Mouse (Mus musculus) MEL (cell line): ENCODE data around the gene Htr2a. TPM values are rescaled to one million over a fixed set of nuclear protein-coding genes. Genes with fewer than 3 reads are reported as not detected.
A peak's percentile ranks its signal among the peaks of the same experiment; 100 is the strongest.

Experiments
- DNase-seq: peaks from one replicate; pipeline ENCODE4 v3.0.0; 2011; ENCODE audit warnings: low read depth, low spot score
- H3K27ac ChIP-seq: 2 replicates; pipeline ENCODE4 v1.5.1; 2012; ENCODE audit warnings: low read depth, mild to moderate bottlenecking, control low read depth, low read length, moderate library complexity; ENCODE audit not compliant: control insufficient read depth
- H3K27me3 ChIP-seq, 2 experiments: fragments of 150-350 bp in 1 of 2; sonication (generic) in 1 of 2; 2 replicates each; pipeline ENCODE4 v1.6.1; 2012; ENCODE audit warnings: low read length in 2 of 2, mild to moderate bottlenecking in 2 of 2, improper control_type of control experiment in 1 of 2, moderate library complexity in 1 of 2; ENCODE audit not compliant: insufficient read depth in 2 of 2, control insufficient read depth in 1 of 2
- H3K36me3 ChIP-seq, 2 experiments: 2 replicates each; pipeline ENCODE4 v1.6.1; 2012 to 2014; ENCODE audit warnings: low read length in 2 of 2, improper control_type of control experiment in 1 of 2, inconsistent platforms in 1 of 2, mild to moderate bottlenecking in 1 of 2; ENCODE audit not compliant: insufficient read depth in 2 of 2, control insufficient read depth in 1 of 2
- H3K4me1 ChIP-seq, 2 experiments: fragments of 150-350 bp in 1 of 2; sonication (generic) in 1 of 2; 2 replicates each; pipeline ENCODE4 v1.6.1; 2012; ENCODE audit warnings: low read length in 2 of 2, improper control_type of control experiment in 1 of 2, mild to moderate bottlenecking in 1 of 2; ENCODE audit not compliant: insufficient read depth in 2 of 2, control insufficient read depth in 1 of 2
- H3K4me3 ChIP-seq, 2 experiments: fragments of 150-350 bp in 1 of 2; sonication (generic) in 1 of 2; 2 replicates each; pipeline ENCODE4 v1.5.1; 2012; ENCODE audit warnings: low read depth in 2 of 2, low read length in 2 of 2, mild to moderate bottlenecking in 2 of 2, moderate library complexity in 2 of 2, control low read depth in 1 of 2, improper control_type of control experiment in 1 of 2; ENCODE audit not compliant: control insufficient read depth in 1 of 2, insufficient read depth in 1 of 2
- H3K79me2 ChIP-seq: 2 replicates; pipeline ENCODE4 v1.6.1; 2012; ENCODE audit warnings: mild to moderate bottlenecking, low read length, moderate library complexity; ENCODE audit not compliant: control insufficient read depth, poor library complexity, insufficient read depth
- H3K9ac ChIP-seq: 2 replicates; pipeline ENCODE4 v1.6.1; 2012; ENCODE audit warnings: low read depth, mild to moderate bottlenecking, control low read depth, low read length, moderate library complexity; ENCODE audit not compliant: control insufficient read depth, poor library complexity, severe bottlenecking
- H3K9me3 ChIP-seq: fragments of 150-350 bp; sonication (generic); replicated peaks from 2 replicates; pipeline ENCODE4 v1.6.1; 2012; ENCODE audit warnings: mild to moderate bottlenecking, low read length, improper control_type of control experiment, moderate library complexity; ENCODE audit not compliant: insufficient read depth
- BHLHE40 ChIP-seq: IDR thresholded peaks from 2 replicates; pipeline ENCODE4 v1.6.1; 2012; ENCODE audit warnings: low read depth, mild to moderate bottlenecking, inconsistent platforms, low read length, improper control_type of control experiment, borderline replicate concordance
- CHD1 ChIP-seq: IDR thresholded peaks from 2 replicates; pipeline ENCODE4 v1.6.1; 2012; ENCODE audit warnings: low read depth, mild to moderate bottlenecking, inconsistent platforms, low read length, improper control_type of control experiment
- CHD2 ChIP-seq: IDR thresholded peaks from 2 replicates; pipeline ENCODE4 v1.6.1; 2011; ENCODE audit warnings: low read length, improper control_type of control experiment
- CTCF ChIP-seq, 3 experiments: IDR thresholded peaks in 2 of 3; conservative IDR thresholded peaks in 1 of 3; 2 replicates each; pipeline ENCODE4 v1.5.1; 2011 to 2012; ENCODE audit warnings: low read length in 3 of 3, low read depth in 2 of 3, mild to moderate bottlenecking in 2 of 3, improper control_type of control experiment in 1 of 3, inconsistent platforms in 1 of 3, mixed read lengths in 1 of 3, moderate library complexity in 1 of 3; ENCODE audit not compliant: control insufficient read depth in 1 of 3, insufficient read depth in 1 of 3, poor library complexity in 1 of 3, severe bottlenecking in 1 of 3
- E2F4 ChIP-seq: IDR thresholded peaks from 2 replicates; pipeline ENCODE4 v1.6.1; 2011; ENCODE audit warnings: low read depth, low read length, improper control_type of control experiment, borderline replicate concordance
- ELF1 ChIP-seq: IDR thresholded peaks from 2 replicates; pipeline ENCODE4 v1.6.1; 2014; ENCODE audit warnings: low read depth, mild to moderate bottlenecking, inconsistent platforms, low read length, improper control_type of control experiment, moderate library complexity
- EP300 ChIP-seq, 2 experiments: IDR thresholded peaks; 2 replicates each; pipeline ENCODE4 v1.6.1; 2011; ENCODE audit warnings: improper control_type of control experiment in 2 of 2, low read length in 2 of 2, low read depth in 1 of 2, mild to moderate bottlenecking in 1 of 2
- ETS1 ChIP-seq: IDR thresholded peaks from 2 replicates; pipeline ENCODE4 v1.6.1; 2012; ENCODE audit warnings: low read depth, mild to moderate bottlenecking, inconsistent platforms, low read length, improper control_type of control experiment, moderate library complexity
- GABPA ChIP-seq: IDR thresholded peaks from 2 replicates; pipeline ENCODE4 v1.6.1; 2012; ENCODE audit warnings: low read depth, mild to moderate bottlenecking, inconsistent platforms, low read length, improper control_type of control experiment, moderate library complexity
- GATA1 ChIP-seq: IDR thresholded peaks from 2 replicates; pipeline ENCODE4 v1.6.1; 2011; ENCODE audit warnings: low read depth, low read length, improper control_type of control experiment
- HCFC1 ChIP-seq: IDR thresholded peaks from 2 replicates; pipeline ENCODE4 v1.6.1; 2012; ENCODE audit warnings: low read depth, mild to moderate bottlenecking, inconsistent platforms, low read length, improper control_type of control experiment, moderate library complexity
- KAT2A ChIP-seq: conservative IDR thresholded peaks from 2 replicates; pipeline ENCODE4 v1.6.1; 2012; ENCODE audit warnings: low read depth, low read length, improper control_type of control experiment, inconsistent platforms
- MAX ChIP-seq: IDR thresholded peaks from 2 replicates; pipeline ENCODE4 v1.6.1; 2011; ENCODE audit warnings: low read length, improper control_type of control experiment
- MEF2A ChIP-seq: IDR thresholded peaks from 2 replicates; pipeline ENCODE4 v1.6.1; 2014; ENCODE audit warnings: low read depth, mild to moderate bottlenecking, inconsistent platforms, low read length, improper control_type of control experiment; ENCODE audit not compliant: poor library complexity, insufficient replicate concordance, severe bottlenecking; ENCODE audit errors: extremely low read depth
- MXI1 ChIP-seq: IDR thresholded peaks from 2 replicates; pipeline ENCODE4 v1.6.1; 2011; ENCODE audit warnings: mild to moderate bottlenecking, low read depth, low read length, improper control_type of control experiment
- MYB ChIP-seq: IDR thresholded peaks from 2 replicates; pipeline ENCODE4 v1.6.1; 2011; ENCODE audit warnings: mild to moderate bottlenecking, low read depth, low read length, improper control_type of control experiment
- MYC ChIP-seq: IDR thresholded peaks from 2 replicates; pipeline ENCODE4 v1.6.1; 2011; ENCODE audit warnings: low read depth, mild to moderate bottlenecking, low read length, improper control_type of control experiment, moderate library complexity
- NRF1 ChIP-seq: IDR thresholded peaks from 2 replicates; pipeline ENCODE4 v1.6.1; 2014; ENCODE audit warnings: low read depth, mild to moderate bottlenecking, inconsistent platforms, low read length, improper control_type of control experiment, moderate library complexity; ENCODE audit not compliant: poor library complexity, insufficient read depth, severe bottlenecking
- POLR2A ChIP-seq, 2 experiments: IDR thresholded peaks; 2 replicates each; pipeline ENCODE4 v1.6.1; 2011 to 2012; ENCODE audit warnings: low read length in 2 of 2, mild to moderate bottlenecking in 2 of 2, control low read depth in 1 of 2, improper control_type of control experiment in 1 of 2, low read depth in 1 of 2, moderate library complexity in 1 of 2; ENCODE audit not compliant: control insufficient read depth in 1 of 2, insufficient read depth in 1 of 2, poor library complexity in 1 of 2
- POLR2AphosphoS2 ChIP-seq: IDR thresholded peaks from 2 replicates; pipeline ENCODE4 v1.6.1; 2011; ENCODE audit warnings: low read length, improper control_type of control experiment
- POLR2AphosphoS5 ChIP-seq: IDR thresholded peaks from 2 replicates; pipeline ENCODE4 v1.6.1; 2012; ENCODE audit warnings: low read depth, borderline replicate concordance, mild to moderate bottlenecking, inconsistent platforms, low read length, moderate library complexity, mixed read lengths
- RAD21 ChIP-seq: IDR thresholded peaks from 2 replicates; pipeline ENCODE4 v1.6.1; 2011; ENCODE audit warnings: mild to moderate bottlenecking, low read depth, low read length, improper control_type of control experiment
- RCOR1 ChIP-seq: IDR thresholded peaks from 2 replicates; pipeline ENCODE4 v1.6.1; 2012; ENCODE audit warnings: low read depth, mild to moderate bottlenecking, inconsistent platforms, low read length, improper control_type of control experiment
- SMC3 ChIP-seq: IDR thresholded peaks from 2 replicates; pipeline ENCODE4 v1.6.1; 2011; ENCODE audit warnings: low read depth, low read length, improper control_type of control experiment
- TBP ChIP-seq: IDR thresholded peaks from 2 replicates; pipeline ENCODE4 v1.8.0; 2011; ENCODE audit warnings: low read depth, low read length, improper control_type of control experiment
- TCF12 ChIP-seq: IDR thresholded peaks from 2 replicates; pipeline ENCODE4 v1.6.1; 2014; ENCODE audit warnings: low read depth, mild to moderate bottlenecking, inconsistent platforms, low read length, improper control_type of control experiment, moderate library complexity
- UBTF ChIP-seq: IDR thresholded peaks from 2 replicates; pipeline ENCODE4 v1.6.1; 2012; ENCODE audit warnings: low read depth, mild to moderate bottlenecking, inconsistent platforms, low read length, improper control_type of control experiment, moderate library complexity, borderline replicate concordance; ENCODE audit not compliant: insufficient read depth
- USF1 ChIP-seq: IDR thresholded peaks from 2 replicates; pipeline ENCODE4 v1.6.1; 2014; ENCODE audit warnings: low read depth, mild to moderate bottlenecking, inconsistent platforms, low read length, improper control_type of control experiment, moderate library complexity
- USF2 ChIP-seq, 2 experiments: IDR thresholded peaks; 2 replicates each; pipeline ENCODE4 v1.6.1; 2011 to 2012; ENCODE audit warnings: improper control_type of control experiment in 2 of 2, low read length in 2 of 2, borderline replicate concordance in 1 of 2, inconsistent platforms in 1 of 2, low read depth in 1 of 2, mild to moderate bottlenecking in 1 of 2; ENCODE audit not compliant: insufficient read depth in 1 of 2
- ZC3H11A ChIP-seq: IDR thresholded peaks from 2 replicates; pipeline ENCODE4 v1.6.1; 2012; ENCODE audit warnings: low read depth, mild to moderate bottlenecking, inconsistent platforms, low read length, improper control_type of control experiment
- ZKSCAN1 ChIP-seq: IDR thresholded peaks from 2 replicates; pipeline ENCODE4 v1.6.1; 2012; ENCODE audit warnings: low read depth, mild to moderate bottlenecking, inconsistent platforms, low read length, improper control_type of control experiment, moderate library complexity
- ZMIZ1 ChIP-seq: IDR thresholded peaks from 2 replicates; pipeline ENCODE4 v1.6.1; 2012; ENCODE audit warnings: low read depth, mild to moderate bottlenecking, inconsistent platforms, low read length, improper control_type of control experiment, moderate library complexity
- ZNF384 ChIP-seq: IDR thresholded peaks from 2 replicates; pipeline ENCODE4 v1.6.1; 2012; ENCODE audit warnings: low read depth, mild to moderate bottlenecking, inconsistent platforms, low read length, improper control_type of control experiment
- polyA plus RNA-seq, 2 experiments: library from polyadenylated mRNA; stranded (reverse) in 1 of 2; unstranded in 1 of 2; fragments of >175 nt in 1 of 2; fragments of >200 nt in 1 of 2; gene quantifications; 2 replicates each; pipeline versions ENCODE4 v1.2.1 to v1.2.4; 2012; ENCODE audit warnings: low replicate concordance in 2 of 2, low read depth in 1 of 2; ENCODE audit not compliant: insufficient read length in 2 of 2, insufficient read depth in 1 of 2, missing spikeins in 1 of 2
- total RNA-seq: library from RNA; depleted of rRNA; stranded (reverse); fragments of 300-350 nt; gene quantifications from 2 replicates; pipeline ENCODE4 v1.2.3, GENCODE M21; 2012

Gene Htr2a
- total and polyA plus RNA-seq, 3 experiments = 0.65 to 1.4 TPM; not detected in 1

DNA sequence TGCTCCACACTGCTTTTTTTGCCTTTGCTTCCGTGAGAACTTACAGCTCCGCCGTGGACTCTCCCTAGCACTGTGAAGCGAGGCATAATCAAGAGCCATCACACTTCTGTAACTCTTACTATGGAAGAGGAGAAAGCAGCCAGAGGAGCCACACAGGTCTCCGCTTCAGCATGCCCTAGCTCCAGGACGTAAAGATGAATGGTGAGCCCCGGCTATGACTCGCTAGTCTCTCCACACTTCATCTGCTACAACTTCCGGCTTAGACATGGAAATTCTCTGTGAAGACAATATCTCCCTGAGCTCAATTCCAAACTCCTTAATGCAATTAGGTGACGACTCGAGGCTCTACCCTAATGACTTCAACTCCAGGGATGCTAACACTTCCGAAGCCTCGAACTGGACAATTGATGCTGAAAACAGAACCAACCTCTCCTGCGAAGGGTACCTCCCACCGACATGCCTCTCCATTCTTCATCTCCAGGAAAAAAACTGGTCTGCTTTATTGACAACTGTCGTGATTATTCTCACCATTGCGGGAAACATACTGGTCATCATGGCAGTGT is 1.1 kb downstream of the Htr2a start (continued):
- no peak for TF ChIP-seq CHD2
- no peak; the same call in 1 of the 2 replicates for TF ChIP-seq MXI1
- no peak for TF ChIP-seq ZKSCAN1
- no peak for TF ChIP-seq MAX
- TF ChIP-seq ZMIZ1 = no peak
- no peak for TF ChIP-seq MYC
- TF ChIP-seq CHD1 = 0 out of 2 replicates have a peak, but pooled peaks have one; percentile 15
- no peak for TF ChIP-seq NRF1
- TF ChIP-seq TCF12 = no peak
- no peak for TF ChIP-seq RAD21
- TF ChIP-seq TBP = 0 out of 2 replicates have a peak, but pooled peaks have one; percentile 59
- TF ChIP-seq GATA1 = no peak
- TF ChIP-seq, all 39 proteins: peak for 6

DNA sequence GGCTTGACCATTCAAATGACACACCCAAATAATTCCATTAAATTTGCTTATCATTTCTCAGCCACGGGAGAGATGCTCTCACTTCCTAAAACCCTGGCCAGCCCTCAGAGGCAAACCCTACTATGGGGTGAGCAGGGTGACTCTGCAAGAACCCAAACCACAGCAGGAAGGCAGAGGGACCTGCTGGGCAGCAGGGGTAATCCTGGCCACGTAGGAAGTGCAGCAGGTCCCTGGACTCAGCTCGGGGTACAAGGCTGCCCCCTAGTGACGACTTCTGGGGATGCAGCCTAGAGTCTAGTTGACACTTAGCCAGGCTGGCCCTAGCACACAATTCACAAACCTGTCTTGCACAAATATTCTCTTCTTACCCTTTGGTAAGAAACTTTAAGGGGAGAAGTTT is 2.7 kb downstream of the Htr2a start:
- no peak overlapping the region for H3K27ac ChIP-seq
- no peaks in the 10 kb centered on the region for H3K9me3 ChIP-seq
- DNase-seq = peak; percentile 90
- H3K36me3 ChIP-seq = peaks cover 0 to 16% of the 10 kb centered on the region in 2 experiments; a peak in 2 of 4 replicates
- H3K4me3 ChIP-seq = peak overlapping the region; percentile 62 to 66
- H3K4me1 ChIP-seq = peaks cover 3 to 27% of the 10 kb centered on the region in 2 experiments; a peak in 3 of 4 replicates
- peak overlapping the region; percentile 66 for H3K9ac ChIP-seq
- no peaks in the 10 kb centered on the region for H3K27me3 ChIP-seq
- H3K79me2 ChIP-seq = no peaks in the 10 kb centered on the region; the same call in 1 of the 2 replicates
- TF ChIP-seq KAT2A (no peak), MYB (no peak), RAD21 (peak; percentile 77), POLR2AphosphoS2 (no peak), MXI1 (peak; percentile 38; the same call in 1 of the 2 replicates), ELF1 (peak; percentile 52; the same call in 1 of the 2 replicates), POLR2AphosphoS5 (no peak), TBP (no peak; the same call in 1 of the 2 replicates), HCFC1 (peak; percentile 33; the same call in 1 of the 2 replicates), USF2 (IDR thresholded peaks at IDR 0.05; ENCODE audit: borderline replicate concordance in 1 of 2, insufficient read depth in 1 of 2, low read depth in 1 of 2, low read length in 2 of 2) (no peak), MEF2A (no peak), ZMIZ1 (no peak), CTCF (IDR thresholded peaks at IDR 0.05 in 2 of 3, conservative IDR thresholded peaks at IDR 0.05 in 1 of 3; ENCODE audit: control insufficient read depth in 1 of 3, insufficient read depth in 1 of 3, low read depth in 2 of 3, low read length in 3 of 3, poor library complexity in 1 of 3, severe bottlenecking in 1 of 3) (peak; percentile 84 to 90 (median 90)), ETS1 (peak; percentile 30; the same call in 1 of the 2 replicates), SMC3 (peak; percentile 62), RCOR1 (0 out of 2 replicates have a peak, but pooled peaks have one; percentile 24), GABPA (no peak), BHLHE40 (no peak), MAX (no peak), POLR2A (IDR thresholded peaks at IDR 0.05; ENCODE audit: control insufficient read depth in 1 of 2, insufficient read depth in 1 of 2, low read depth in 1 of 2, low read length in 2 of 2, poor library complexity in 1 of 2) (no peak; a peak in 1 of 4 replicates), UBTF (no peak), ZNF384 (no peak), ZKSCAN1 (no peak), NRF1 (no peak), USF1 (no peak), ZC3H11A (peak; percentile 36), EP300 (IDR thresholded peaks at IDR 0.05; ENCODE audit: low read depth in 1 of 2, low read length in 2 of 2) (no peak), E2F4 (no peak)
